Mouse (Mus musculus) spleen, adult 2 months (tissue): ENCODE measurements around the gene Rrp1b. TPM values are rescaled to one million over a fixed set of nuclear protein-coding genes. Genes with fewer than 3 reads are reported as not detected.
A peak's percentile ranks its signal among the peaks of the same experiment; 100 is the strongest.
"Not testable (repeated sequence)": the region's sequence is repeated elsewhere in the genome, so short reads cannot be mapped to it uniquely, and the experiment has no call there.

Experiments
- DNase-seq, 2 experiments: peaks; one replicate each; pipeline versions ENCODE4 v3.0.0 to v3.0.0-alpha.2; 2012 to 2021; ENCODE audit warnings: low spot score in 2 of 2, low read depth in 1 of 2
- H3K27ac ChIP-seq: fragments of 200-500 bp; 2 replicates; pipeline ENCODE4 v1.5.1; 2012; ENCODE audit warnings: low read length, inconsistent platforms; ENCODE audit not compliant: insufficient read depth
- H3K27me3 ChIP-seq: fragments of 200-500 bp; 2 replicates; pipeline ENCODE4 v1.6.1; 2012; ENCODE audit warnings: mild to moderate bottlenecking, moderate library complexity, low read length, inconsistent platforms; ENCODE audit not compliant: control insufficient read depth, insufficient read depth
- H3K36me3 ChIP-seq: fragments of 200-500 bp; 2 replicates; pipeline ENCODE4 v1.6.1; 2012; ENCODE audit warnings: mild to moderate bottlenecking, low read length, inconsistent platforms; ENCODE audit not compliant: control insufficient read depth, insufficient read depth
- H3K4me1 ChIP-seq: fragments of 200-500 bp; 2 replicates; pipeline ENCODE4 v1.6.1; 2011; ENCODE audit warnings: inconsistent platforms; ENCODE audit not compliant: control insufficient read depth, insufficient read depth, insufficient read length
- H3K4me3 ChIP-seq: fragments of 200-500 bp; 2 replicates; pipeline ENCODE4 v1.5.1; 2011; ENCODE audit warnings: mild to moderate bottlenecking, inconsistent platforms; ENCODE audit not compliant: insufficient read depth, insufficient read length; ENCODE audit errors: extremely low read depth
- CTCF ChIP-seq: fragments of 200-500 bp; IDR thresholded peaks from 2 replicates; pipeline ENCODE4 v1.5.1; 2011; ENCODE audit warnings: mild to moderate bottlenecking, inconsistent platforms; ENCODE audit not compliant: insufficient read depth, insufficient read length, insufficient replicate concordance; ENCODE audit errors: extremely low read depth
- POLR2A ChIP-seq: fragments of 200-500 bp; IDR thresholded peaks from 2 replicates; pipeline ENCODE4 v1.6.1; 2011; ENCODE audit warnings: low read depth, low read length, inconsistent platforms
- WGBS: fragments of 180-500 bp; shearing (Covaris S2); methylation state at CpG from one replicate; pipeline ENCODE4 v1.1.7; 2018; 5-methylcytosine and 5-hydroxymethylcytosine counted together
- polyA plus RNA-seq: library from polyadenylated mRNA; depleted of rRNA; stranded (reverse); fragments of >200 nt; gene quantifications from 2 replicates; pipeline ENCODE4 v1.2.3, GENCODE M21; 2012

Rrp1b gene
- polyA plus RNA-seq, 1 experiment, result 9.4 TPM

DNA sequence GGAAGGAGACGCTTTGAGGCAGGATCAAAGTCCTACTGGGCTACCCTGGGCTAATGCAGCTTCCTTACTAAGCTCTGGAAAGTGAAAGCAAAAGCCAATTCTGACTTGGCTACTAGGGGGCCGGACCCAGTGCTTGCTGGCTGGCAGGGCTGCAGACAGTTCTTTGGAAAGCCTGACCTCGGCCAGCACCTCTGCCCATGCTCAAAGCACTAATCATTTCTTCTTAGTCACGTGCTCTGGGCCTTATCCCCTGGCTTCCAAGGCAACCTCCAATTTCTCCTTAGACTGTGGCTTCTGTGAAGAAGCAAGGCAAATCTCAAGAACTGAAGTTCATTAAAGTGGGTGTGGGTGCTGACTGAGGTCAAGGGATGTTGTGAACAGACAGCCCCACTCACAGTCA is 38.8 kb downstream of the Rrp1b start:
- TF ChIP-seq CTCF (no peak), POLR2A (no peak)
- WGBS, result 50% methylated on average over 4 of the region's 4 CpGs
- H3K27me3 ChIP-seq, result no peaks in the 10 kb centered on the region
- H3K27ac ChIP-seq, result no peak overlapping the region
- no peak for DNase-seq
- no peaks in the 10 kb centered on the region; the same call in 1 of the 2 replicates for H3K4me1 ChIP-seq
- no peaks in the 10 kb centered on the region for H3K36me3 ChIP-seq
- H3K4me3 ChIP-seq, result no peak overlapping the region

GRCm38 (mm10) chr17:32075164-32075563 is 39.3 kb downstream of the Rrp1b start:
- WGBS, result 8% methylated on average over 2 of the region's 2 CpGs
- TF ChIP-seq CTCF, result peak; percentile 64; the same call in 1 of the 2 replicates
- no peak for TF ChIP-seq POLR2A
- Histone ChIP-seq H3K36me3 (no peaks in the 10 kb centered on the region), H3K27ac (no peak overlapping the region), H3K27me3 (no peaks in the 10 kb centered on the region), H3K4me1 (no peaks in the 10 kb centered on the region; the same call in 1 of the 2 replicates), H3K4me3 (no peak overlapping the region)
- peak in 1 of 2 experiments; percentile 19 for DNase-seq

DNA sequence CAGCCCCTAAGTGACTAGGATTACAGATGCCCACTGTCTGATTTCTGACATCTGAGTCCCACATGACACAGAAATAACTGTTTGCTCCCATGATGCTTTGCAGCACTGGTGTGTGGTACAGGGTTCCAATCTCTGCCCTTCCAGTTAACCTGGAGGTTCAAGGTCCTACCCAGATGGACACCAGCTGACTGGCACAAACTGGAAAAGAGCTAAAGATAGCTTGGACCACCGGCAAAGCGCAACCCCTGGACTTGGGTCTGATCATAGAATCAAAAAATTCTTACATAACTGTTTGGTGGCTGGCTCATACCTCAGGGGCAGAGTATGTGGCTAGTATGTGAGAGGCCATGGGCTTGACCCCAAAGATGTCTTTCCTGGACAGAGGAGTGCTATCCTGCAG is 47.5 kb downstream of the Rrp1b start:
- Histone ChIP-seq H3K27me3 (no peaks in the 10 kb centered on the region), H3K4me3 (no peak overlapping the region), H3K36me3 (no peaks in the 10 kb centered on the region), H3K27ac (no peak overlapping the region), H3K4me1 (no peaks in the 10 kb centered on the region)
- WGBS, result 100% methylated on average over 2 of the region's 2 CpGs
- no peak for TF ChIP-seq CTCF
- TF ChIP-seq POLR2A, result no peak
- no peak for DNase-seq

GRCm38 (mm10) chr17:32087069-32087468 is 51.2 kb downstream of the Rrp1b start:
- no peak overlapping the region for H3K4me3 ChIP-seq
- peaks cover 4% of the 10 kb centered on the region; the same call in 1 of the 2 replicates for H3K4me1 ChIP-seq
- H3K27me3 ChIP-seq, result no peaks in the 10 kb centered on the region
- no peak overlapping the region for H3K27ac ChIP-seq
- WGBS, result 93% methylated on average over 2 of the region's 2 CpGs
- TF ChIP-seq CTCF, result no peak
- TF ChIP-seq POLR2A, result no peak
- no peaks in the 10 kb centered on the region for H3K36me3 ChIP-seq
- no peak for DNase-seq

DNA sequence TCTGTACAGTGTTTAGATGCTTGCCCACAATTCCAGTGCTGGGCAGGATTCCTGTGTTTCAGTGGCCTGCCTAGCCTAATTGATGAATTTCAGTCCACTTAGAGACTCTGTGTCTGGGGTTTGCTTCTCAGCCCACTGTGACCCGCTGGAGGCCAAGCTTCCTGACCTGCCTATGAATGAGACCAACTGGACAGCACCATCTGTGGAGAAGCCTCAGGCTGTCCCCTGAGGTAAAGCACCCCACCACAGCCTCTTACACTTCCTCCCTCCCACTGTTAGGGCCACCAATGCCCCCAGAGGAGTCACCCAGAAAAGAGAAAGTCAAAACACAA is 55.1 kb downstream of the Rrp1b start:
- TF ChIP-seq CTCF (no peak), POLR2A (no peak)
- no peak for DNase-seq
- Histone ChIP-seq H3K27me3 (no peaks in the 10 kb centered on the region), H3K4me3 (peak overlapping the region; percentile 47; the same call in 1 of the 2 replicates), H3K27ac (peak overlapping the region; percentile 39), H3K36me3 (no peaks in the 10 kb centered on the region), H3K4me1 (peaks cover 4% of the 10 kb centered on the region; the same call in 1 of the 2 replicates)
- 15% methylated on average over 1 of the region's 1 CpGs for WGBS

- WGBS, result 18% methylated on average over 16 of the region's 16 CpGs
- Histone ChIP-seq H3K4me3 (peak overlapping the region; percentile 47; the same call in 1 of the 2 replicates), H3K27ac (peak overlapping the region; percentile 39)
- not testable (repeated sequence) for H3K27me3 ChIP-seq, H3K4me1 ChIP-seq, H3K36me3 ChIP-seq
- peak; percentile 66 to 83 for DNase-seq
Observed at GRCm38 (mm10) chr17:32091364-32092240, 55.7 kb downstream of the Rrp1b start.

- no peak overlapping the region for H3K27ac ChIP-seq
- no peak overlapping the region for H3K4me3 ChIP-seq
- no peak for DNase-seq
- no peaks in the 10 kb centered on the region for H3K36me3 ChIP-seq
- TF ChIP-seq CTCF (no peak), POLR2A (no peak)
- 92% methylated on average over 1 of the region's 1 CpGs for WGBS
- peaks cover 4% of the 10 kb centered on the region; the same call in 1 of the 2 replicates for H3K4me1 ChIP-seq
- no peaks in the 10 kb centered on the region for H3K27me3 ChIP-seq
Observed at GRCm38 (mm10) chr17:32092241-32092619, 56.3 kb downstream of the Rrp1b start.
